Mouse (Mus musculus) myocyte (in vitro differentiated cells): Measurements from ENCODE around the gene Cenpx.

Experiments used
- E2F4 ChIP-seq: IDR thresholded peaks from one replicate; pipeline ENCODE4 v1.6.1; 2011; ENCODE audit warnings: mild to moderate bottlenecking, control low read depth, moderate library complexity; ENCODE audit not compliant: insufficient read depth
- MYOG ChIP-seq, 3 experiments: IDR thresholded peaks; one replicate each; pipeline ENCODE4 v1.6.1; 2011; ENCODE audit warnings: control low read depth in 2 of 3, low read depth in 2 of 3, mild to moderate bottlenecking in 2 of 3; ENCODE audit not compliant: insufficient read length in 2 of 3, control insufficient read depth in 1 of 3, insufficient read depth in 1 of 3
- POLR2A ChIP-seq: IDR thresholded peaks from one replicate; pipeline ENCODE4 v1.6.1; 2011; ENCODE audit warnings: low read depth, mild to moderate bottlenecking, control low read depth, moderate library complexity; ENCODE audit not compliant: insufficient read length
- REST ChIP-seq: IDR thresholded peaks from one replicate; pipeline ENCODE4 v1.6.1; 2011; ENCODE audit warnings: mild to moderate bottlenecking, control low read depth, moderate library complexity; ENCODE audit not compliant: insufficient read depth, insufficient read length
- SRF ChIP-seq: IDR thresholded peaks from one replicate; pipeline ENCODE4 v1.6.1; 2011; ENCODE audit warnings: low read depth; ENCODE audit not compliant: control insufficient read depth, insufficient read length
- USF1 ChIP-seq: IDR thresholded peaks from one replicate; pipeline ENCODE4 v1.6.1; 2011; ENCODE audit warnings: low read depth, mild to moderate bottlenecking, control low read depth, moderate library complexity

GRCm38 (mm10) chr11:120711980-120712604 is 1.4 kb downstream of the Cenpx start:
- TF ChIP-seq SRF (no peak), REST (no peak), POLR2A (no peak), USF1 (no peak), MYOG (IDR thresholded peaks at IDR 0.05; ENCODE audit: control insufficient read depth in 1 of 3, insufficient read depth in 1 of 3, insufficient read length in 2 of 3, low read depth in 2 of 3) (no peak), E2F4 (no peak)
